Mouse (Mus musculus) MEL (cell line): ENCODE data around the gene Sult6b2. TPM values are rescaled to one million over a fixed set of nuclear protein-coding genes. Genes with fewer than 3 reads are reported as not detected.

Experiments used
- DNase-seq: peaks from one replicate; pipeline ENCODE4 v3.0.0; 2011; ENCODE audit warnings: low read depth, low spot score
- H3K27ac ChIP-seq: 2 replicates; pipeline ENCODE4 v1.5.1; 2012; ENCODE audit warnings: low read depth, mild to moderate bottlenecking, control low read depth, low read length, moderate library complexity; ENCODE audit not compliant: control insufficient read depth
- H3K27me3 ChIP-seq, 2 experiments: fragments of 150-350 bp in 1 of 2; sonication (generic) in 1 of 2; 2 replicates each; pipeline ENCODE4 v1.6.1; 2012; ENCODE audit warnings: low read length in 2 of 2, mild to moderate bottlenecking in 2 of 2, improper control_type of control experiment in 1 of 2, moderate library complexity in 1 of 2; ENCODE audit not compliant: insufficient read depth in 2 of 2, control insufficient read depth in 1 of 2
- H3K36me3 ChIP-seq, 2 experiments: 2 replicates each; pipeline ENCODE4 v1.6.1; 2012 to 2014; ENCODE audit warnings: low read length in 2 of 2, improper control_type of control experiment in 1 of 2, inconsistent platforms in 1 of 2, mild to moderate bottlenecking in 1 of 2; ENCODE audit not compliant: insufficient read depth in 2 of 2, control insufficient read depth in 1 of 2
- H3K4me1 ChIP-seq, 2 experiments: fragments of 150-350 bp in 1 of 2; sonication (generic) in 1 of 2; 2 replicates each; pipeline ENCODE4 v1.6.1; 2012; ENCODE audit warnings: low read length in 2 of 2, improper control_type of control experiment in 1 of 2, mild to moderate bottlenecking in 1 of 2; ENCODE audit not compliant: insufficient read depth in 2 of 2, control insufficient read depth in 1 of 2
- H3K4me3 ChIP-seq, 2 experiments: fragments of 150-350 bp in 1 of 2; sonication (generic) in 1 of 2; 2 replicates each; pipeline ENCODE4 v1.5.1; 2012; ENCODE audit warnings: low read depth in 2 of 2, low read length in 2 of 2, mild to moderate bottlenecking in 2 of 2, moderate library complexity in 2 of 2, control low read depth in 1 of 2, improper control_type of control experiment in 1 of 2; ENCODE audit not compliant: control insufficient read depth in 1 of 2, insufficient read depth in 1 of 2
- H3K79me2 ChIP-seq: 2 replicates; pipeline ENCODE4 v1.6.1; 2012; ENCODE audit warnings: mild to moderate bottlenecking, low read length, moderate library complexity; ENCODE audit not compliant: control insufficient read depth, poor library complexity, insufficient read depth
- H3K9ac ChIP-seq: 2 replicates; pipeline ENCODE4 v1.6.1; 2012; ENCODE audit warnings: low read depth, mild to moderate bottlenecking, control low read depth, low read length, moderate library complexity; ENCODE audit not compliant: control insufficient read depth, poor library complexity, severe bottlenecking
- H3K9me3 ChIP-seq: fragments of 150-350 bp; sonication (generic); replicated peaks from 2 replicates; pipeline ENCODE4 v1.6.1; 2012; ENCODE audit warnings: mild to moderate bottlenecking, low read length, improper control_type of control experiment, moderate library complexity; ENCODE audit not compliant: insufficient read depth
- BHLHE40 ChIP-seq: IDR thresholded peaks from 2 replicates; pipeline ENCODE4 v1.6.1; 2012; ENCODE audit warnings: low read depth, mild to moderate bottlenecking, inconsistent platforms, low read length, improper control_type of control experiment, borderline replicate concordance
- CHD1 ChIP-seq: IDR thresholded peaks from 2 replicates; pipeline ENCODE4 v1.6.1; 2012; ENCODE audit warnings: low read depth, mild to moderate bottlenecking, inconsistent platforms, low read length, improper control_type of control experiment
- E2F4 ChIP-seq: IDR thresholded peaks from 2 replicates; pipeline ENCODE4 v1.6.1; 2011; ENCODE audit warnings: low read depth, low read length, improper control_type of control experiment, borderline replicate concordance
- GATA1 ChIP-seq: IDR thresholded peaks from 2 replicates; pipeline ENCODE4 v1.6.1; 2011; ENCODE audit warnings: low read depth, low read length, improper control_type of control experiment
- JUND ChIP-seq: IDR thresholded peaks from 2 replicates; pipeline ENCODE4 v1.6.1; 2011; ENCODE audit warnings: low read depth, mild to moderate bottlenecking, improper control_type of control experiment, low read length
- MAZ ChIP-seq: IDR thresholded peaks from 2 replicates; pipeline ENCODE4 v1.6.1; 2012; ENCODE audit warnings: low read depth, mild to moderate bottlenecking, inconsistent platforms, low read length, improper control_type of control experiment
- MEF2A ChIP-seq: IDR thresholded peaks from 2 replicates; pipeline ENCODE4 v1.6.1; 2014; ENCODE audit warnings: low read depth, mild to moderate bottlenecking, inconsistent platforms, low read length, improper control_type of control experiment; ENCODE audit not compliant: poor library complexity, insufficient replicate concordance, severe bottlenecking; ENCODE audit errors: extremely low read depth
- MYB ChIP-seq: IDR thresholded peaks from 2 replicates; pipeline ENCODE4 v1.6.1; 2011; ENCODE audit warnings: mild to moderate bottlenecking, low read depth, low read length, improper control_type of control experiment
- MYC ChIP-seq: IDR thresholded peaks from 2 replicates; pipeline ENCODE4 v1.6.1; 2011; ENCODE audit warnings: low read depth, mild to moderate bottlenecking, low read length, improper control_type of control experiment, moderate library complexity
- NRF1 ChIP-seq: IDR thresholded peaks from 2 replicates; pipeline ENCODE4 v1.6.1; 2014; ENCODE audit warnings: low read depth, mild to moderate bottlenecking, inconsistent platforms, low read length, improper control_type of control experiment, moderate library complexity; ENCODE audit not compliant: poor library complexity, insufficient read depth, severe bottlenecking
- POLR2A ChIP-seq, 2 experiments: IDR thresholded peaks; 2 replicates each; pipeline ENCODE4 v1.6.1; 2011 to 2012; ENCODE audit warnings: low read length in 2 of 2, mild to moderate bottlenecking in 2 of 2, control low read depth in 1 of 2, improper control_type of control experiment in 1 of 2, low read depth in 1 of 2, moderate library complexity in 1 of 2; ENCODE audit not compliant: control insufficient read depth in 1 of 2, insufficient read depth in 1 of 2, poor library complexity in 1 of 2
- RAD21 ChIP-seq: IDR thresholded peaks from 2 replicates; pipeline ENCODE4 v1.6.1; 2011; ENCODE audit warnings: mild to moderate bottlenecking, low read depth, low read length, improper control_type of control experiment
- SMC3 ChIP-seq: IDR thresholded peaks from 2 replicates; pipeline ENCODE4 v1.6.1; 2011; ENCODE audit warnings: low read depth, low read length, improper control_type of control experiment
- TAL1 ChIP-seq: IDR thresholded peaks from 2 replicates; pipeline ENCODE4 v1.6.1; 2012; ENCODE audit warnings: mild to moderate bottlenecking, inconsistent platforms, low read length, moderate library complexity, mixed read lengths
- TBP ChIP-seq: IDR thresholded peaks from 2 replicates; pipeline ENCODE4 v1.8.0; 2011; ENCODE audit warnings: low read depth, low read length, improper control_type of control experiment
- UBTF ChIP-seq: IDR thresholded peaks from 2 replicates; pipeline ENCODE4 v1.6.1; 2012; ENCODE audit warnings: low read depth, mild to moderate bottlenecking, inconsistent platforms, low read length, improper control_type of control experiment, moderate library complexity, borderline replicate concordance; ENCODE audit not compliant: insufficient read depth
- USF1 ChIP-seq: IDR thresholded peaks from 2 replicates; pipeline ENCODE4 v1.6.1; 2014; ENCODE audit warnings: low read depth, mild to moderate bottlenecking, inconsistent platforms, low read length, improper control_type of control experiment, moderate library complexity
- ZKSCAN1 ChIP-seq: IDR thresholded peaks from 2 replicates; pipeline ENCODE4 v1.6.1; 2012; ENCODE audit warnings: low read depth, mild to moderate bottlenecking, inconsistent platforms, low read length, improper control_type of control experiment, moderate library complexity
- polyA plus RNA-seq, 2 experiments: library from polyadenylated mRNA; stranded (reverse) in 1 of 2; unstranded in 1 of 2; fragments of >175 nt in 1 of 2; fragments of >200 nt in 1 of 2; gene quantifications; 2 replicates each; pipeline versions ENCODE4 v1.2.1 to v1.2.4; 2012; ENCODE audit warnings: low replicate concordance in 2 of 2, low read depth in 1 of 2; ENCODE audit not compliant: insufficient read length in 2 of 2, insufficient read depth in 1 of 2, missing spikeins in 1 of 2
- total RNA-seq: library from RNA; depleted of rRNA; stranded (reverse); fragments of 300-350 nt; gene quantifications from 2 replicates; pipeline ENCODE4 v1.2.3, GENCODE M21; 2012

Sult6b2 gene
- total and polyA plus RNA-seq, 3 experiments = 0.07 TPM; not detected in 2

GRCm38 (mm10) chr6:142764933-142765332 lies 39.4 kb downstream of the Sult6b2 start:
- Histone ChIP-seq H3K9ac (no peak overlapping the region), H3K4me1 (no peaks in the 10 kb centered on the region; a peak in 1 of 4 replicates), H3K27me3 (no peaks in the 10 kb centered on the region), H3K79me2 (peaks cover 4% of the 10 kb centered on the region; the same call in 1 of the 2 replicates), H3K4me3 (no peak overlapping the region), H3K9me3 (no peaks in the 10 kb centered on the region), H3K27ac (no peak overlapping the region), H3K36me3 (peaks cover 0 to 24% of the 10 kb centered on the region in 2 experiments; a peak in 3 of 4 replicates)
- TF ChIP-seq MEF2A = no peak
- no peak for TF ChIP-seq GATA1
- TF ChIP-seq MYC = no peak
- no peak for TF ChIP-seq POLR2A (IDR thresholded peaks at IDR 0.05; ENCODE audit: control insufficient read depth in 1 of 2, insufficient read depth in 1 of 2, low read depth in 1 of 2, low read length in 2 of 2, poor library complexity in 1 of 2)
- no peak for TF ChIP-seq TAL1
- TF ChIP-seq RAD21 = no peak
- TF ChIP-seq CHD1 = no peak
- TF ChIP-seq TBP = no peak
- no peak for TF ChIP-seq MAZ
- TF ChIP-seq E2F4 = no peak
- no peak for TF ChIP-seq SMC3
- TF ChIP-seq UBTF = no peak
- TF ChIP-seq MYB = no peak
- no peak for TF ChIP-seq BHLHE40
- TF ChIP-seq USF1 = no peak
- DNase-seq = no peak

- no peak overlapping the region for H3K4me3 ChIP-seq
- H3K27ac ChIP-seq = no peak overlapping the region
- no peak overlapping the region for H3K9ac ChIP-seq
- H3K36me3 ChIP-seq = peaks cover 9 to 11% of the 10 kb centered on the region in 2 experiments
- no peak for DNase-seq
- peaks cover 2 to 16% of the 10 kb centered on the region in 2 experiments for H3K4me1 ChIP-seq
- no peaks in the 10 kb centered on the region for H3K9me3 ChIP-seq
- H3K27me3 ChIP-seq = no peaks in the 10 kb centered on the region
- H3K79me2 ChIP-seq = peaks cover 20% of the 10 kb centered on the region
- no peak for TF ChIP-seq NRF1
- TF ChIP-seq JUND = no peak
- no peak for TF ChIP-seq ZKSCAN1
- no peak for TF ChIP-seq CHD1
- no peak for TF ChIP-seq TAL1
- no peak for TF ChIP-seq BHLHE40
These were observed 44.7 kb downstream of the Sult6b2 start for GRCm38 (mm10) chr6:142759633-142760032.
